Mouse (Mus musculus) adrenal gland, adult (tissue): ENCODE results near the gene Nfx1.

Source experiments
- DNase-seq, 2 experiments: peaks; one replicate each; pipeline ENCODE4 v3.0.0; 2022 to 2023; ENCODE audit warnings: low spot score in 1 of 2; ENCODE audit not compliant: inconsistent age in 2 of 2

Nfx1 gene

DNA sequence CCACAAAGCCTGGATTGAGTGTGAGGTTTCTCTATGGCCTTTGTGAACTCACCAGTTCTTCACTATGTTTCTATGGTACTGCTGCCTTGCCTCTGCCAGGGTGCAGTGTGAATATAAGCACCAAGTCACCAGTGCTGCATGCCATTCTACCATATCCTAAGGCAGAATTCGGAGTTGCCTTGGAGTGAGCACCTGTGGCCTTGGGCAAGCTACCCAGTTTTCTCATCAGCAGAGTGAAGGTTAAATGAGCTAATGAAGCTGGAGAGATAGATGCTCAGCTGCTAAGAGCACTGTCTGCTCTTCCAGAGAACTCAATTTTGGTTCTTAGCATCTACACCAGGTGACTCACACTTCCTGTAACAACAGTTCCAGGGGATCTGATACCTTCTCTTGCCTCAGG, 3.3 kb downstream of the Nfx1 start:
- DNase-seq = peak; percentile 81 to 90

DNA sequence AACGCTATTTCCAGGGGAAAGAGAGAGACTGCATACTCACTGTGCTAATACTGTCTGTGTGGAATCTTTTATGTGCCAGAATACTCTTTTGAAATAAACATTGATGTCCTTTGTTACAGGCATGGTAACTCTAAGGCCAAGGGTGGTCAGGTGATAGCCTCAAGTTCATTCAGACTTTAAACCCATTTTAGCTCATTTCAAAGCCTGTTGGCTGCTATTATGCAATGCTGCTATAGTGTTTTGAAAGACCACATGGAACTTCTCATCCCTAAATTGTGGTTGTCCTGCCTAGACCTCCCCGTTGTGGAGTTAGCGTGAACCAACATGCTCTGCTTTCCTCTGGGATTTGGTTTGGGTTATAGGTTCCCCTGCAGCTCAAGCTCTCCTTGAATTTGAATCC, 5.0 kb downstream of the Nfx1 start:
- DNase-seq = peak in 1 of 2 experiments; percentile 70

DNA sequence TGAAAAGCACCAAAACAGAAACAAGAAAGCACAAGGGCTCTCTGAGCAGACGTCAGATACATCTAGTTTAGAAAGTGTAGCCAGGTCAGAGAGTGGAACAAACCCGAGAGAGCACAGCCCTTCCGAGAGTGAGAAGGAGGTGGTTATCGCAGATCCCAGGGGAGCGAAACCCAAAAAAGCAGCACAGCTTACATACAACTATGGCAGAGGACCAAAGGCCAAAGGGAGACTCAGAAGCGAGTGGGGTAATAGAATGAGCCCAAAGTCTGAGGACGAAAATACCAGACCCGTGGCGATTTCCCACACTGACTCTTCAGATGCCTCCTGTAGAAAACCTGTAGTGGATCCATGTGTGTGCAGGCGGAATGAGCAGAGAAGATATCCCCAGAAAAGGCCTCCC, 5.9 kb downstream of the Nfx1 start:
- peak; percentile 36 to 84 for DNase-seq

DNA sequence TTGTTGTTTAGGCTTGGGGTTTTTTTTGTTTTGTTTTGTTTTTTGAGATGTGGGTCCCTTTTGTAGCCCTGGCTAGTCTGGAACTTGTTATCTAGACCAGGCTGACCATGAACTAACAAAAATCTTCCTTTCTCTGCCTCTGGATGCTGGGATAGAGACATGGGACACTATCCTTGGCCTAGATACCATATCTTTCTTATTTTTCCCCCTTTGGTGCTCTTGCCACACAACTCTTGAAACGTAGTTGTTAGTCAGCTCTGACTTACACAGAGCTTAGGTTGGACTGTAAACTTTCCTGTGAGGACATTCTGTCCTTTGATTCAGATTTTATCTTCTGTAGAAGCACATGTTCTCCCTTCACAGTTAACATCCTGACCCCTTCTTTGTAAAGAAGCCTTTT, 8.7 kb downstream of the Nfx1 start:
- DNase-seq = peak; percentile 40 to 77

DNA sequence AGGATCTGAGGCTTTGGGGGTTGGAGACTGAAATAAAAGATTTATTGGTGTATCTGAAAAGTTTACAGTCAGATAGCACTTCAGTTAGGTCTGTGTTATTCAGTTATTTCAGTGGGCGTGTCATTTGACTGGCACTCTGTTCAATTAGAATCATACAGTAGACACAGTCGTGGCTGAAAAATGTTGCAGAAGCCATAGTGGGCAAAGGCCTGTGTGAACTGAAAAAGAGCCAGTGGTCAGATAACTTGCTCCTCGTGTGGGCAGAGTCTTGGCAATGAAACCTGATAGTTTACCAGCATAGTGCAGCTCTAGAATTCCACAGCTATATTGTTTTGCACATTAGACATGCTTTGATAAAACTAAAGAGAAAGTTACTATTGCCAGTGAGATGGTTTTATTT, 11.8 kb downstream of the Nfx1 start:
- no peak for DNase-seq

DNA sequence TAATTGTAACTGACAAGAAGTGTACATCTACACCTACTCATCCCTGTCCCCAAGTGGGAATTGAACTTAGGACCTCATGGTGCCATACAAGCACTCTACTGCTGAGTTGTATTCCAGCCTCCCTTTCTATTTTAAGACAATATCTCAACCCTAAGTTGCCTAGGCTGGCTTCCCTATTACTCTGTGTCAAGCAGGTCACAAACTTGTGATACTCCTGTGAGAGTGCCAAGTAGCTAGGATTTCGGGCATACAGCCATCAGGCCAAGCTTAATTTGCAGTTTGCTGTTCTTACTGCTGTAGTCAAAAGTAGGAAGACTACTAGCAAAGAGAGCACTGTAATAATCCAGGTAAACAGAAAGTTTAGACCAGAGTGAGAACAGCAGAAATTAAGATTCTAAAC, 13.0 kb downstream of the Nfx1 start:
- DNase-seq = peak in 1 of 2 experiments; percentile 58

DNA sequence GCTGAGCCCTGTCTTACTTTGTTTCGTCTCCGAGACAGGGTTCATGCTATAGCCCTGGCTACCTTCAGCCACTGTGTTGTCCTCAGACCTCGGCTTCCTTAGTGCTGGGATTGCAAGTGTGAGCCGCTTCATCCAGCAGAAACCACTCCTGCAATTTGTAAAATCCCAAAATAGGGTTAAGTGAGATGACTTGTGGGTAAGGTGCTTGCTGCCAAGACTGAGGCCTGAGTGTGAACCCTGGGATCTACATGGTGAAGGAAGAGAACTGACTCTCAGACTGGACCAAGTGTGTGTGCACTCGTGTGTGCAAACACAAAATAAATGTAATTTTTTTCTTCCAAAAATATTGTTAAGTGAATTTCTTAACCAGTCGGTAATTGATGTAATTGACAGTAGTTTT, 18.9 kb downstream of the Nfx1 start:
- no peak for DNase-seq

DNA sequence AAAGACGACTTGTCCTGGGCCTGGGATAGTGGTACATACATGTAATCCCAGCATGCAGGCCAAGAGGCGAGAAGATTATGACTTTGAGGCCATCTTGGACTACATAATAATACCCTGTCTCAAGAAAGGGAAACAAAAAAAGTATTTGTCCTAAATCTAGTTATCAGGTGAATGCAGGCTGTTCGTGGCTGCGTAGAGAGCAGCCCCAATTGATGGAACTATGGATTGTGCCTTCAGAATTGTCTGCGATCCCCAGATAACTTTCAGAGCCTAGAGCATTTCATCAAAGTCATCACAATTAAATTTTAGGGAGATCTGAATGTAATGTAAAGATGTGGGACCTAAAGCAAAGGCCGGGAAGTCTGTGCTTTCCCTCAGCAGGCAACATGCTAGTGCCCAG, 25.6 kb downstream of the Nfx1 start:
- no peak for DNase-seq

DNA sequence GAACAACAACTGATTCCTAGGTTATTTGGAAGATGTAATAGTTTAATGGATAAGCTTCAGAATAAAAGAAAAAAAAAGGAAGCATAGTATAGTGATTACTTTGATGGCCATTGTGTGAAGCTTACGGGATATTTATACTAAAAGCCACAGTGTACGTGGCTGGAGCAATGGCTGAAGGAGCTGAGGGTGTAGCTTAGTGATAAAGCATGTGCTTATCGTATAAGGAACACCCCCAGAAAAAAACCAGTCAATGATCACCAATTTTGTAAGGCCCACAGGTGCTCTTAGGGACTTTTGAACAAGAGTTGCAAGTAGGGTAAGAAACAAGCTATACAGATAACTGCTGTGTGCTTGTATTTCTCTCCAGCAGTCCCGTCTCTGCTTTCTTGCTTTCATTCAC, 27.2 kb downstream of the Nfx1 start:
- DNase-seq = no peak

DNA sequence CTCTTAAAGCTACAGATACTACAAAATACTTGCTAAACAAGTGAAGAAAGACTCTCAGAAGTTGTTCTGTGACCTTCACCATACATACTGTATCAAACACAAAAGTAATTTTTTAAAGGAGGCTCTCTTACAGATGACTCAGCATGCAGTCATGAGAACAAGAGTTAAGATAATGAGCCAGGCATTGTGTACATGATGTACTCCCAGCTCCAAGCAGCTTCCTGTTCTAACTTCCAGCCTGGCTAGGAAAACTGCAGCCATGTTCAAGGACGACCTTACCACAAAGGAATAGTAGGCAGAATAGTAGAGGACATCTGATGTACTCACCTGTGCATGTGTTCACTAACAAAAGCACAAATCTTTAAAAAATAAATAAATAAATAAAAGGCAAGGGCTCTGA, 29.6 kb downstream of the Nfx1 start:
- peak in 1 of 2 experiments; percentile 64 for DNase-seq

DNA sequence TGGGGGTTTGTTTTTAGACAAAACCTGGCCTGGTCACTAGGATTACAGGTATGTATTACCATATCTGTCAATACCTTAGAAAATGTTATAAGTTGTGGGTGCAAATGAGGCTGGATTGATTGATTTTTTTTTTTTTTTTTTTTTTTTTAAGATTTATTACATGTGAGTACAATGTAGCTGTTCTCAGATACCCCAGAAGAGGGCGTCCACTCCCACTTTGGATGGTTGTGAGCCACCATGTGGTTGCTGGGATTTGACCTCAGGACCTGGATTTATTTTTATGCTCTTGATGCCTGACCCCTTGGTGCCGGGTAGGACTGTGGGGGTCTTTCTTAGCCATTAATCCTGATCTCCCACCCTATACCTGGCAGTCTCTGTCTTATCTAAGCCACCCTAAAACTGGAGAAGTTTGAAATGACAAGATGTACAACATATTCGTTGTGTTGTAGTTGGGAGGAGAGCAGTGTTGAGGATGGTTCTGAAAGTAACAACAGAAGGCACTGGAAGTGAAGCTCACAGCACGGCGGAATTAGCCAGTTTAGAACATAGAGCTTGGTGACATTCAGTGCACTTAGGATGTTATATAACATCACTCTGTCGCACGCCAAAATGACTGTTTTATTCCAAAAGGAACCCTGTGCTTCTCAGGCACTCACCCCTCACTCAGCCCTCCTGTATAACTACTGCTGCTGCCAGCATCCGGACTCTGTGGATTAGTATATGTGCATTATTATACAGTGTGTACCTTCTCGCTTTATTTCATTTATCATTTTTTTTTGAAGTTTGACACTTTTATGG, 30.3 kb downstream of the Nfx1 start:
- no peak for DNase-seq

DNA sequence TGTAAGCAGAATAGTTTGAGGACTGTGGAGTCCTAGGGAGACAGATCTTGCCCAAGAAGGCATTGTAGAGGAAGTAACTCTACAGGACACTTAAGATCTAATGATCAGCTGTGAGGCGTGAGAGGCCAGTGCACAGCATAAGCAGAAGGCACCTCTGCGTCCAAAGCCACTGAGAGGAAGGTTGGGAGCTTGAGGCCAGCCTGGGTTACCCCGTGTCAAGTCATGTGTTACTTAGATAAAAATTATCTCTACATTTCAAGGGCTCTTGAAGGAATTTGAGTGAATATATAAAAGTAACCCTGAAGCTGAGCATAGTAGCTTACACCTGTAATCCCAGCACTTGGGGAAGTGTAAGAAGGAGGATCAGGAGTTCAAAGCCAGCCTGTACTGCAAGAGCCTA, 42.6 kb downstream of the Nfx1 start:
- no peak for DNase-seq

DNA sequence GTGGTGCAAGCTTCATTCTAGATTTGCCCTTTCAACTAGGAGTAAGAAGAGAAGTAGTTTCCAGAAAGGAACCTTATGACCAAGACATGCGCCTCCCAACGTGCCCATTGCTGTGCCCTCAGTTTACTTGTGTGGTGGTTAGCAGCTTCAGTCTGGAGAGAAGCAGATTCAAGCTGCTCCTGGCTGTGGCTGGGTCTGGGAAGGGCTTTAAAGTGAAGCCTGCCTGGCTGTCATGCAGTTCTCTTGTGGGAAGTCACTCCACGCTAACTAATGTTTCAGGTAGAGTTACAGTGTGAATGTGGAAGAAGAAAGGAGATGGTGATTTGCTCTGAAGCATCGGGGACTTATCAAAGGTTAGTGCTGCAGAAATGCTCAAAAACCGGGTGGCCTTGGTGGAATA, 45.1 kb downstream of the Nfx1 start:
- DNase-seq = no peak

DNA sequence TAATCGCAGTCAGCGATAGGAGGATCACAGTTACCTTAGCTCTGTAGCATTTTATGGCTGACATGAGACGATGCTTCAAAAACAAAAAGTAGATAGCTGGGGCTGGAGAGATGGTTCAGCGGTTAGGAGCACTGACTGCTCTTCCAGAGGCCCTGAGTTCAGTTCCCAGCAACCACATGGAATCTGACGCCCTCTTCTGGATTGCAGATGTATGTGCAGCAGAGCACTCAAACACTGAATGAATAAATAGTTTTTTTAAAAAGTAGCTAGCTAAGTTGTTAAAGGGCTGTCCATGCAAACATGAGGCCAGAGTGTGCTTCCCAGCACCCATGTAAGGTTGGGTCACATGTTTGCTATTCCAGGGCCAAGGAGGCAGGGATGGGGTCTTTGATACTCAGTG, 50.4 kb downstream of the Nfx1 start:
- DNase-seq = no peak

DNA sequence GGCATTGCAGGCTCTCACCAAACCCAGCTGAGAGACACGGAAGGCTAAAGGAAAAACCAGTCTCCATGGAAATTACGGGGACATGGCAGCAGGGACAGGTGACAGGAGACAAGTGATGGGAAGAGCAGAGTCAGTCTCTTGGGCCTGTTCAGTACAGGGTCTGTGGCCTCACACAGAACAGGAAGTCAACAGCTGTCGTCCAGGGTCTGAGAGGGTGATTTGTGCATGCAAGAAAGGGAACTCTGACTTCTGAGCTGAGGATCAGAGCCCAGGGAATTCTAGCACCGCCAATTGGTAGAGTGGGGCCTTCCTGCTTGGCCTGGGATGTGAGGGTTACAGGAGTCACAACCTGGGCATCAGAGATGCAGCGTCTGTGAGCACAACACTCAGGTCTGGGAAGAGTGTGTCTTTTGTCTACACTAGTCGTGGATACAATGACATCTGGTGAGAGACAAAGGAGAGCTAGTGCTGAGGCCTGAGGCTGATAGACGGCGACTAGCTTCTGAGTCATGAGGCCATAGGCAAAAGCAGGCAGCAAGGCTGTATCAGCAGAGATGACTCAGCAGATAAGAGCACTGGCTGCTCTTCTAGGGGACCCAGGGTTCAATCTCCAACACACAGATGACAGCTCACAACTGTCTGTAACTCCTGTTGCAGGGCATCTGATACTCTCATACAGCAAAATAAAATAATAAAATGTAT, 55.5 kb downstream of the Nfx1 start:
- DNase-seq = peak; percentile 75 to 82

DNA sequence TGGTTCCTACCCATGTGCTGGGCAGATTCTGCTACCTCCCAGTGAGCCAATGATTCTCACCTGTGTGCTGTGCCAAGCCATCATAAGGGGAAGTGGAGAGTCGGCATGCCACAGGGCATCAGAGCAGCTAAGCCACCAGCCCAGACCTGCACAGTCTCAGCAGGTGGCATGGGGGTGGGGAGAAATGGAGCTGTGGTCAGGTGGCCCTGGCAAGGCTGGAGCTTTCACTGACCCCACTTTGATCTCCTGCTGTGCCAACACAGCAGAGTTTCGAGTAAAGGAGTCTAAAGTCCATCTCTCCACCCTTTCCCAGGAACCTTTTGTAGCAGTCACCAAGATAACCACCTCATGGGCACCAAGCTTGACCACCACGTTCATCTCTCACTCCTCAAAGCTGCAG, 57.2 kb downstream of the Nfx1 start:
- DNase-seq = peak in 1 of 2 experiments; percentile 40

DNA sequence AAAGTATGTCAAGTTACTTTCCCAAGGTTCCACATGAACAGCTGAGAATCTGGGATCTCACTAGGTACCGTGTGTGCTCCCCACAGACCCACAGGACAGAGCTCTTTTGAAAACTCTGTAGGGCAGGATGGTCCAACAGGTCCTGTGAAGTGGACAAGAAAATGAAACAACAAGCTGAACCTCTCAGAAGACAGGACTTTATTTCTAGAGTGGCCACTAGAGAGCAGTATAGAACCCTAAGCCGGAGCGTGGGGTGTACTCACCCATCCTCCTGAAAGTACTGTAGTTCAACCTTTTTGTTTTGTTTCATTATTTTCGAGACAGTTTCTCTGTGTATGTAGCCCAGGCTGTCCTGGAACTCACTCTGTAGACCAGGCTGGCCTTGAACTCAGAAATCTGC, 57.6 kb downstream of the Nfx1 start:
- DNase-seq = peak in 1 of 2 experiments; percentile 62

DNA sequence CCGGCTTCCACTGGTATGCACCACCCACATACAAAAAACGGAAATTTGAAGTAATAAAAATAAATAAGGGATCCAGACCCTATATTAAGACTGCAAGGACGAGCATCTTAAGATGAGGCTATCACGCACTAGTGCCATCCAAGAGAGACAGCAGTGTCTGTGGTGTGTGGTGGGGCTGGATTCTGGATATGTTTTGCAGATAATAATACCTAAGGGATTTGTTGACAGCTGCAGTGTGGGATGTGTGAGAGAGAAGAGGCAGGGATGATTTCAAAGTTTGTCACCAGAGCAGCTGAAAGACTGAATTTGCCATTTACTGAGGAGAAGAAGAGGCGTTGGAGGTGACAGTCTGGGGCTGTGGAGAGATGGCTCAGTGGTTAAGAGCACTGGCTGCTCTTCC, 58.7 kb downstream of the Nfx1 start:
- DNase-seq = no peak

DNA sequence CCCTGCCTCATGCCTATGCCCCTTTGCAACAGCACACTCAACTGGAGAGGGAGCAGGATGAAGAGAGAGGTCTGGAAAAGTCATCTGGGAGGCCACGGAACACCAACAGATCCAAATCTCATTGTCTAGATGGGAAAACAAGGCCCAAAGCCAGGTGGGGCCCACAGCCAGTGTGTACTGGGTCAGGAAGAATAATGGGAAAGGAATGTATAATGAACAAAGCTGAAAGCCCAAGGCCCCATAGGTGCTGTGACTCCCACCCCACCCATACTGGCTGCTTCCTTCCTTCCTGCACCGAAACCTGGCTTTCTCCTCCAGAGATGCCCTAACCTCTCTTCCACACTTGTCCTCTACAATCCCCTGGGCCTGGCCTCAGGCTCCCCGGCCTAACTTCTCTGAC, 60.5 kb downstream of the Nfx1 start:
- DNase-seq = no peak

DNA sequence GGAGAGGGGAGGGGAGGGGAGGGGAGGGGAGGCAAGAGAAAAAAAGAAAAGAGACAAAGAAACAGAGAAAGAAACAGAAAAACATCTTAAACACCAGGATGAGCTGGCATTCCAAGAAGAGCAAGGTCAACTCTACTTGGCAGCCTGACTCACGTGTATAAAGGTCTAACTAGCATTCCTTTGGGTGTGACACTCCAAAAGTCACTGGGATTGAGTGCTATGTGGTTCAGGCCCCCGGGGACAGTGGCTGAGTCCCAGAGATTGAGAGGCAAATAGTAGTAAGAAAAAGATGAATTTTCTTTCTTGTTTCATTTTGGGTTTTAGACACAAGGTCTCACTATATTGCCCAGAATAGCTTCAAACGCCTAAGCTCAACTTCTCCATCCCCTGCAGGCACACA, 67.2 kb downstream of the Nfx1 start:
- peak; percentile 66 to 86 for DNase-seq

DNA sequence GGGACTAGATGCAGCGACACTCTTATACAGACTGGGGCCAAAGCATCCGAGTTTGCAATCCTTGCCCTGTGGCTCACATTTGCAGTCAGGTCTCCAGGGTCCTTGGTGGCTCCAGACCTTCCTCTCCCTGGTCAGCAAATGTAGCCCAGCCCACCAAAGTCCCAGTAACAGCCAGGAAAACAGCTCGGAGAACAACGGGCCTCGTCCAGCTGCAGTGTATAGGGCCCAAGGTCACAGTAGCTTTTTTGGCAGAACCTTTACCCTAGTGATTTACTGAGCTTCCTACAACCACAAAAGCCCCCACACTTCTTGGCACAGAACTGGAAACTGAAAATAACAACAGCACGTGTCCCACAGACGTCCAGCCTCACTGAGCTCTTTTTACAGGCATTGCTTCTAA, 70.3 kb downstream of the Nfx1 start:
- DNase-seq = peak; percentile 51 to 78

DNA sequence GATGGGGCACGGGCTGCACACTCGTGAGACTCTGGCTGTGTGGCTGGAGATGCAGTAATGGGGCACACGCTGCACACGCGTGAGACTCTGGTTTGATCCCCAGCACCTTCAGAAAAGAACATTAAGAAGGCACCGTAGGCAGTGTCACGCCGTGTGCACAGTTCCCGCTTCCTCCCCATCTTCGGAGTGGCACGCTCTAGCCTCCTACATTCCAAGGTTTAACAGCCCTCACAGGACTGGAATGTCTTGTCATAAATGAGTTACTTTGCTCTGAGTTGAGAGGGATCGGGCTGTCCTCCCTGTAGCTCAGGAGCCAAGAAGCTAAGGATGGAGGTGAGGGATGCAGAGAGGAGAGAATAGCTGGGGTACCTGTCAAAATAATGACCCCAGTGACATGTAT, 72.2 kb downstream of the Nfx1 start:
- DNase-seq = no peak

DNA sequence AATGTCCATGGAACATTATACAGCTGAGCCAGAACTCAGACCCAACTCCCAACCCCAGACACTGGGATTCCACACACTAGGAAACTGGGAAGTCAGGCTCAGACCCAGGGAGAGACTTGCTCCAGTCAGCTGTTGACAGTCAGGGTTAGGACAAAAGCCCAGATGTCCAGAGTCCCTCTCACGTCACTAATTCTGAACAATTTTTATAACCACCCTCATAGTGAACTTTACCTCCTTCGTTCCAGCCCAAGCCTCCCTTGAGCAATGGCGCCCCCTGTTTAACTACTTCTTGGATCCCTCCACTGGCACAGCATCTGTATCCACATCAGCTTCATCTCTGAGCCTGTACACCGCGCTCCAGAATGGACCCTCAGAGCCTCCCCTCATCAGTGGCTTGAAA, 73.3 kb downstream of the Nfx1 start:
- peak in 1 of 2 experiments; percentile 72 for DNase-seq
